Mouse (Mus musculus): Measurements from ENCODE around the gene Clec4f.
"Not testable (repeated sequence)": the region's sequence is repeated elsewhere in the genome, so short reads cannot be mapped to it uniquely, and the experiment has no call there.

The Clec4f gene

DNA sequence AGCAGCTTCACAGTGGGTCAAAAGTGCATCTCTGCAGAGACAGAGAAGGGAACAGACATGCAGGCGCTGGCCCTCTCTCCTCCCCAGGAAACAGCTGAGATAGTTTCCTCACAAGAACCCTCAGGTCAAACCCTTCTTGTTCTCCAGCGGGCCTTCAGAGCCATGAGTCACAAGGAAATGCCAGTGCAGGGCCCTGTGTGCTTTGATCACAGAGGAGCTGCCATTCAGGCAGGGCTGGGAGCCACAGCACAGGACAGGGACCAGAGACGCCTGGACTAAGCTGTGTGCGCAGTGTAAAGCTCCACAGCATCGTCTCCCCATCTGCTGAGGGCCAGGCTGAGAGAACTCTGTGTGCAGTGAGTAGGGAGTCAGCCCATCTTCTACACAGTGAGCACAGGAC, 21.9 kb downstream of the Clec4f start:
- not testable (repeated sequence) for DNase-seq (ENCODE audit: low read depth, low spot score)

- DNase-seq (ENCODE audit: low read depth, low spot score): no peak
Measured at GRCm38 (mm10) chr6:83631815-83632214, 24.2 kb downstream of the Clec4f start.

DNA sequence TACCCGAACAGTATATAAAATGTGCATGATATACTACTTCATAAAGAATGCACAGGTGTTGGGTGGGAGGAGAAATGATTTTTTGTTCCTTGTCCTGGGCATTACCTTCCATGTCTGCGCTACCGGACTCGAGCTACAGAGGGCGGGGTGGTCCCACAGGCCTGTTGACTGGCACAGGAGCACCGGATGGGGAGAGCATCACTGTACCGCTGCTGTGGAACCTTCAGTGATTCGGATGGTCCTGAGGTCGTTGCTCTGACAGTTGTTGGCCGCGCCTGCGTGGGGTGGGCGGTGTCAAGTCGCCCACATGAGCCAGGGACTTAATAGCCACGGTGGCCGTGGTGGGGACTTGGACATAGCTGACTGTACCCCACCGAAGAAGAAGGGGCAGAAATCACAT, 29.2 kb downstream of the Clec4f start:
- no peak for DNase-seq (ENCODE audit: low read depth, low spot score)

GRCm38 (mm10) chr6:83619955-83620354, 36.0 kb downstream of the Clec4f start:
- DNase-seq (ENCODE audit: low read depth, low spot score): no peak

- DNase-seq (ENCODE audit: low read depth, low spot score): no peak
Measured at GRCm38 (mm10) chr6:83617581-83618335, 38.2 kb downstream of the Clec4f start.

- DNase-seq (ENCODE audit: low read depth, low spot score): no peak
Measured at GRCm38 (mm10) chr6:83616512-83616911, 39.5 kb downstream of the Clec4f start.

- DNase-seq (ENCODE audit: low read depth, low spot score): no peak
Measured at GRCm38 (mm10) chr6:83614469-83614868, 41.5 kb downstream of the Clec4f start.

DNA sequence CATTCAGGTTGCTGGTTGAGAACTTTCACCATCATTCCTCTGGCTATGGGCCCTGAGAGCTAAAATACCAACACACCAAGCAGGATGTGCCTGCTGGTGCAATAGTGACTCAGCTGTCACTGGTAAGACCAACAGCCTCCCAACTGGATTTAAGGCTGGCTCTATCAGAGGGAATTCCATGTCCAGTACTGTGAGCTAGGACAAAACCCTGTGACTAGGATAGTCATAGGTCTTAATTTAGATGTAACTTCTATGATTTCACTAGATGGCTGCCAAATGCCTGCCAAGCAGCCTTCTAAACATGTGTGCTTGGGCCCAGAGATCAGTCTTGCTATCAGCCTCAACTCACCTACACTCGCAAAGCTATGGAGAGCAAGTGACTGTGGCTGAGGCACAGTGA, 43.0 kb downstream of the Clec4f start:
- no peak for DNase-seq (ENCODE audit: low read depth, low spot score)

GRCm38 (mm10) chr6:83599636-83600174, 56.3 kb downstream of the Clec4f start:
- DNase-seq (ENCODE audit: low read depth, low spot score): no peak

GRCm38 (mm10) chr6:83599060-83599550, 56.9 kb downstream of the Clec4f start:
- DNase-seq (ENCODE audit: low read depth, low spot score): no peak

- DNase-seq (ENCODE audit: low read depth, low spot score): no peak
Measured at GRCm38 (mm10) chr6:83598646-83599045, 57.3 kb downstream of the Clec4f start.

DNA sequence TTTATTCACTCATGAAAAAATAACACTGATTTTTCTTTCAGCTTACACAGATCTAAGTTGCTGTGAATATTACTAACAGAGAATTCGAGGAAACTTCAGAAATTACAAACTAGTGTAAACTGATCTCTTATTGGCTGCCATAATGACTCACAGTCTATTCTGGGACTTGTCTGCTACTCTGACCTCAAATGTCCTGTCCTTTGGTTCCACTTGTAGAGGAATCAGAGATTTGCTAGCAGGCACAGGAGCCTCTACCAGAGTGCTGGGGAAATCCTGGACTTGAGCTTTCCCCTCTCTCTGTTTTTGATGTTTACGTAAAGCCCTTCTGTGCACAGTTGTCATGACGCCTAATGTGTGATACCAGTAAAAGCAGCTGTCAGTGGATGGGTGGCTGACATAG, 58.0 kb downstream of the Clec4f start:
- no peak for DNase-seq (ENCODE audit: low read depth, low spot score)

DNA sequence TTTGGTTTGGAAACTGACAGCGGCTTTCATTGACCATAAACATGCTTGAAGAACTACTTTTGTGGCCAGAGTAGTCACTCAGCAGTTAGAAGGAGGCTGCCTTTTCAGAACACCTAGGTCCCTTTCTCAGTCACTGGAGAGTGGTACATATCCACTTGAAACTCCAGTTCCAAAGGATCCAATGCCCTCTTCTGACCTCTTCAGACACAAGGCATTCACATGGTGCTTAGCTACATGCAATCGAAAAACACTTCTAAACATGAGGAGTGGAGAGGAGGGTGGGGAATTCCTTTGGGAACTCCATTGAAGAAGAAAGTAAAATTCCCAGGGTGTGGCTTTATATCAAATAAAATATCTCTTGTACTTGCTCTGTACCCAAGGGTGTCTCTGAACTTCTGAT, 61.0 kb downstream of the Clec4f start:
- DNase-seq (ENCODE audit: low read depth, low spot score): no peak
